Mouse (Mus musculus) skeletal muscle tissue, adult 2 months (tissue): ENCODE data around the gene St3gal3.
A peak's percentile ranks its signal among the peaks of the same experiment; 100 is the strongest.

ENCODE experiments used
- DNase-seq: peaks from one replicate; pipeline ENCODE4 v3.0.0-alpha.2; 2012; ENCODE audit warnings: low read depth, low spot score

Gene St3gal3

GRCm38 (mm10) chr4:118090449-118090848 lies 44.3 kb downstream of the St3gal3 start:
- DNase-seq: no peak

GRCm38 (mm10) chr4:118089939-118090338 lies 44.8 kb downstream of the St3gal3 start:
- peak; percentile 27 for DNase-seq

- DNase-seq: no peak
Observed at GRCm38 (mm10) chr4:118088771-118089170, 45.9 kb downstream of the St3gal3 start.

- no peak for DNase-seq
Observed at GRCm38 (mm10) chr4:118085025-118085424, 49.7 kb downstream of the St3gal3 start.

DNA sequence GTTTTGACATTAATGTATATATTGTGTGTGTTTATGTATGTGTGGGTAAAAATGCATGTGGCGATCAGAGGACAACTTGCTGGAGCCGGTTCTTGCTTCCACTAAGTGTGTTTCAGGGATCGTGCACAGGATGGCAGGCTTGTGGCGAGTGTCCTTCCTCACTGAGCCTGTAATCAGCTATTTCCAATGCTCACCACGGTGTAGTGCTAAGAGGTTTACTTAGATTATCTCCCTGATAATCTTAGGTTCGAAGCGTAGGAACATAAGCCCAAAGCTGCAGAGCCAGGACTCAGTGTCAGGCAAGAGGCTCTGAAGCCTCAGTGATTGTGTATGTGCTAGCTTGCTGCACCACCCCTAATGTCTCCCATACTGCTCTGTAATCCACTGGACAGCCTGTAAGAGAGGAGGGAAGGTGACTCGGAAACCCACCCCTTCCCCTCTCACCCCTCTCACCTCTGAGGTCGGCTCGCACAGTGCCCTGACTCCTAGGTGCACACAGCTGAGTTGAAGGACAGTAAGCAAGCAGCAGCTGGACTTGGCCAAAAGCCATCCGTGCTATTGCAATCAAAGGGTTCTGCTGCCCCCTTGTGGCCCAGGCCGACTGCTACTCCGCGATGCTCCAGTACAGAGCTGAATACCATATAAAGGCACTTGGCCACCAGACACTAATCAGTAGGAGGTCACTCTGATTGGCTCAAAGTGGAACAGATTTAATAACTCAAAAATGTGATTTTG lies 51.3 kb downstream of the St3gal3 start:
- DNase-seq: peak; percentile 94

DNA sequence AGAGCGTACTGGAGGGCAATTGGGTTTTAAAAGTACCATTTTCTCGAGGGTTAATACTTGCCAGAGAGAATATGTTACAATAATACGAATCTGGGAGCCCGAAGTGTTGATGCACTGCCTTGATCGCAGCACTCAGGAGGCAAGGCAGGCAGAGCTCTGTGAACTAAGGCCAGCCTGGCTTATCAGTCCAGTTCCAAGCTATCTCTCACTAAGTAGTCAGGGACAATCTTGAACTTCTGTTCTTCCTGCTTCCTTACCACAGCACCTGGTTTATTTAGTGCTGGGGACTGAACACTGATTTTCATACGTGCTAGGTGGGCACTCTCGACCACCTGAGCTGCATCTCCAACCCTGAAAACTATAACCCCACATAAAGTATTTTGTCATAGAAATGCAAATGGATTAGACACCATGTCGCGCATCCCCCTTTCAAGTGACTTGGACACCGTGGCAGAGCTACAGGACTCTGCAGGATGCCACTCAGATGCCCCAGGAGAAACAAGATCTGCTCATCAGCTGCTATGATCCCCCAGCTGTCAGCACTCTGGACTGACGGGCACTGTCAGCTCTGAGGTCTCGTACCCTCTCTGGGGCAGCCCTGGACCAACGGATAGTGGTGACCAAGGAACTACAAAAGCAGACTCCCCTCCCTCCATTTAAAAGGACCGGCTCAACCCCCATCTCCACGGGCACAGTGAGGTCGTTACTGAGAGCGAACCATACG lies 52.9 kb downstream of the St3gal3 start:
- peak; percentile 26 for DNase-seq

- no peak for DNase-seq
Observed at GRCm38 (mm10) chr4:118080481-118080880, 54.2 kb downstream of the St3gal3 start.

- DNase-seq: no peak
Observed at GRCm38 (mm10) chr4:118079195-118079594, 55.5 kb downstream of the St3gal3 start.

DNA sequence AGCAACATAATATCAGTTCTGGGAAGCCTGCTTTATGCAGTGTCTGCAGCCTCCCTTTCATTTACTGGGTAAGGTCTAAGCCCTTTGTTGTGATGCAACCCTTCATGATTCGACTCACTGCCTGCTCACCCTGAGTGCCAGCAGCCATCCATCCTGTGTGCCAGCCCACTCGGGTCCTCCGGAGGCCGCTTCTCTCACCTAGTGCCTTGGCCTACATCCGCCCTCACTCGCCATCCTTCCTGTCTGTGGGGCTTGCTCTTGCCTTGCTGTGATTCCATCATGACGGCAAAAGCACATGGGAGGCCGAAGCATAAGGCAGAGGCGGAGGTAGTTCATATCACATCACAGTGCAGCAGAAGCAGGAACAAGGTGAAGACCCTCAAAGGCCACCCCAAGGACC lies 56.1 kb downstream of the St3gal3 start:
- no peak for DNase-seq

DNA sequence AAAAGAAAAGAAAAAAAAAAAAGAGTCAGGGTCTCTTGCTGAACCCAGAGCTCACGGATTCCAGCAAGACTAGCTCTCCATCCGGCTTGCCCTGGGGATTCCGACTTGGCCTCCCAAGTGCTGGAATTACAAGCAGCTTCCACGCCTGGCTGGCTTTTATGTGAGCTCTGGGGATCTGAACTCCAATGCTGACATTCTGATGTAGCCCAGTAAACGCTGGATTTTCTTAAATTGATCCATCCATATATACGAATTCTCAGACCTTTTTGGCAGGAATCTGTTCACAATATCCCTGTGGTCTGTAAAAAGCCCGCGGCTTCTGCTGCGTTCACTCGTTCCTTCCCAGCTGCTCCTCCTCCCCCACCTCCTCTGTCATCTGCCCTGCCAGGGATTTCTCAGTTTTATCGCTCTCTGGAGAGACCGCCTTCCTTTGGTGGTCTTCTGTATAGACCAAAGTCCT lies 57.4 kb downstream of the St3gal3 start:
- no peak for DNase-seq

- DNase-seq: no peak
Observed at GRCm38 (mm10) chr4:118076648-118077047, 58.1 kb downstream of the St3gal3 start.

DNA sequence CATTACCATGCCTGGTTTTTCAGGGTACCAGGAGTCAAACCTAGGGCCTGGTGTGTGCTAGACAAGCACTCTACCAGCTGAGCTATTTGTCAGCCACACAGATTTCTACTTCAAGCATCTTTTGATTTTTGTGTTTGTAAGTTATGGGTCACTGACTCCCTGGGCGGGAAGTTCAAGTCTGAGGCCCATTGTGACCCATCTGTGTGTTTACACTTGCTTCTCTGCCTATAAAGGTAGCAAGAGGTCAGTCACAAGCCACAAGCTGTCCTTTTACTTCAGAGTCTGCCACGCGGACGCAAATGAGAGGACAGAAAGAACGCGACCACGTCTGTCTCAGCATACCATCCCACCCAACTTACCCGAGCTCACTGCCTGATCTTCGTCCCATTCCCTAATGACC lies 59.4 kb downstream of the St3gal3 start:
- DNase-seq: no peak

DNA sequence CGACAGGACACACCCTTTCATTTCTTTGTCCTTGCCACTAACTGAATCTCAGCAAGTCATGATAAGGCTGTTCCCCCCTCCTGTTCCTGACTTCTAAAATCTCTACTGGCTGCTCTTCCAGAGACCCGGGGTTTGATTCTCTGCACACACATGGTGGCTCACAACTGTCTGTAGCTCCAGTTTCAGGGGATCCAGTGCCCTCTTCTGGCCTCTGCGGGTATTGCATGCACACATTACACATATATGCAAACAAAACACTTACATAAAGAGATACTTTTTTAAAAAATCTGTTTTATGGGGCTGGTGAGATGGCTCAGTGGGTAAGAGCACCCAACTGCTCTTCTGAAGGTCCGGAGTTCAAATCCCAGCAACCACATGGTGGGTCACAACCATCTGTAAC lies 60.5 kb downstream of the St3gal3 start:
- DNase-seq: no peak

DNA sequence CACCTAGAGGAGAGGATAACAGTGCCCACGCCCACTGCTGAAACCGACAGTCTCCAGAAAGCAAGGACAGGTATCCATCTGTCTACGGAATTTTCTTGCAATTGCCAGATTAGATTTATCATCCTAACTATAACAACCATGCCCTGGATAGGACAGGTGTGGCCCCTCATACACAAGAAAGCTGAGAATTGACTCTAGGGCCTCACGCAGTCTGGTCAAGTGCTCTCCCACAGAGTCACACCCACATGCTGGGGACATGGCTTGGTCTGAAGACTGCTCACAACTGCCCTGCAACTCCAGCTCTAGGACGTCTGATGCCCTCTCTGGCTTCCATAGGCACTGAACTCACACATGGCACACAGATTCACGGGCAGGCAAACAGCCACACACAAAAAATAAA lies 61.6 kb downstream of the St3gal3 start:
- DNase-seq: no peak

DNA sequence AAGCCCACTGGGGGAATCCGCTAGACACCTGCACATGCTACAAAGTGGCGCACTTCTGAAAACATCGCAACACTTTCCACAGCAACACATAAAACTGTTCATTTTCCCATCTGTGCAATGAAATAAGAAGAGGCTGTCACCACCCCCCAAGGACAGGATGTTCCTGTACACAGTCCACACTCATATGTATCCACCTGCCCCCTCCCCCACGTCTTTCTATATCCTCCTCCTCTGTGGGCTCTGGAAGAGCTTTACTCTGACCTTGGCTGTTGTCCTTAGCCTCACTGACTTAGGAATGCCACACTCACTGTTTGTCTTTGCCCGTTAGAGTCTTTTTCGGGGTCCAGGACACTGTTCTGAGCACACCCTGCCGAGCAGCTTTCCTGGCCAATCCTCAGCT lies 62.8 kb downstream of the St3gal3 start:
- DNase-seq: no peak

- DNase-seq: no peak
Observed at GRCm38 (mm10) chr4:118070255-118071234, 64.2 kb downstream of the St3gal3 start.

GRCm38 (mm10) chr4:118061809-118062463 lies 72.8 kb downstream of the St3gal3 start:
- no peak for DNase-seq

DNA sequence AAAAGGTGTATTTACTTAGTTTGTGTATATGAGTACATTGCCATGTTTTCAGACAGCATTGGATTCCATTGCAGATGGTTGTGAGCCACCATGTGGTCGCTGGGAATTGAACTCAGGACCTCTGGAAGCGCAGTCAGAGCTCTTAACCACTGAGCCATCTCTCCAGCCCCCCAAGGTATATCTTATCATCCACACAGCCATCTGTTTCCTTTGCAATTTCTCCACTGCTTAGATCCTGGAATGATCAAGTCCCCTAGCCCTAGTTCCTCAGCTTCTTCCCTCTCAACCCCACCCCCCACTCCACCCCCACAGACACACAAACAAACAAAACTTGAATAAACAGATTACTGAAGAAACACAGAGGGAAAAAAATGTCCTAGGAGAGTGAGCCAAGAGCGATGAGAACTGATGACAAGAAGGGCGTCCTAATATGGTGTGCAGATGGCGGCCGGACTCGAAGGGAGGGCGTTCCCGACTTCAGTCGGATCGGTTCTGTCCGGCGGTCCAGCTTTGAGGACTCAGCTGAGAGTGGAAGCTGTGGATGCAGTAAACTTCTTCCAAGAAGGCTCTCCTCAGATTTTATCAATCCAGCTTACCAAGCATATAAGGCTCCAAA lies 73.7 kb downstream of the St3gal3 start:
- peak; percentile 52 for DNase-seq

- no peak for DNase-seq
Observed at GRCm38 (mm10) chr4:118059816-118060475, 74.8 kb downstream of the St3gal3 start.

DNA sequence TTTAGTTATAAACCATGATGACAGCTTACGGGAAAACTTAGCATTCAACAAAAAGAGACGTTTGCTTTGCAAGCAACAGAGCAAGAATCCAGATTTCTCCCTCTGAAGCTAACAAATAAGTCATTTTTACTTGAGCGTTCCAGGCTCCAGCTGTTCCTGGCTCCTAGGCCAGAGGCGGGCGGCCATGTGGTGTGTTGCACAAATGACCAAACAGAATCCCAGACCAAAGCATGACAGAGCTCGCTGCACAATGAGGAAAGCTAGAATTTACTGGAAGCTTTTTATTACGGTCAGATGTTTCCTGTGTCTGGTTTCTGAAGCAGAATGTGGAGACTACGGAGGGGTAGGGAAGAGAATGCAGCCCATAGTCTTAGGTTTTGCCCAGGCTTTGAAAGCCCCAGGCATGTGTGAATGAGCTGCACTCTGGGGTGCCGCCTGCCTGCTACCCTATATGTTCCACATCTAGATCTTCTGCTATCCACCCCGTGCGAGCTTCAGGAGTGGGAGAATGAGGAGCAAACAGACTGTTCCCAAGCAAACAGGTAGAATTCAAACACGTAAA lies 76.5 kb downstream of the St3gal3 start:
- peak; percentile 71 for DNase-seq
